Mouse (Mus musculus): ENCODE results near the gene Plin5. TPM values are rescaled to one million over a fixed set of nuclear protein-coding genes. Genes with fewer than 3 reads are reported as not detected.

The Plin5 gene
- total and polyA plus RNA-seq, 3 experiments, result not detected

- in situ Hi-C loops (cut with MboI; ENCODE audit: low pct_ligation_motif_present, low pct_unique_long_range_greater_than_20kb, low sequenced_read_pairs) (no loop called here), dilution Hi-C loops (cut with MboI; ENCODE audit: extremely low pct_ligation_motif_present, extremely low pct_unique_long_range_greater_than_20kb, low sequenced_read_pairs) (no loop called here)
- Histone ChIP-seq H3K4me3 (replicated peaks in 1 of 3; ENCODE audit: low read depth in 2 of 3, low read length in 2 of 3, poor library complexity in 1 of 3) (no peak overlapping the region), H3K4me1 (ENCODE audit: control insufficient read depth in 1 of 2, insufficient read depth in 2 of 2) (peaks cover 10 to 55% of the 10 kb centered on the region in 2 experiments), H3K9ac (ENCODE audit: insufficient read depth, low read depth) (no peak overlapping the region), H3K27ac (ENCODE audit: insufficient read depth, low read depth) (no peak overlapping the region), H3K79me2 (replicated peaks; ENCODE audit: control insufficient read depth, extremely low read depth, insufficient read depth, poor library complexity, severe bottlenecking) (no peaks in the 10 kb centered on the region), H3K4me2 (ENCODE audit: insufficient read depth, low read depth, poor library complexity, severe bottlenecking) (no peak overlapping the region), H3K27me3 (replicated peaks) (peaks cover 100% of the 10 kb centered on the region), H3K36me3 (replicated peaks in 1 of 2; ENCODE audit: control insufficient read depth in 1 of 2, insufficient read depth in 1 of 2, low read length in 1 of 2) (no peaks in the 10 kb centered on the region), H3K9me3 (replicated peaks; ENCODE audit: low read length) (no peaks in the 10 kb centered on the region)
- DNase-seq (ENCODE audit: extremely low read depth), result no peak
- no peak for TF ChIP-seq TCF12 (IDR thresholded peaks at IDR 0.05; ENCODE audit: low read depth, low read length)
- TF ChIP-seq JUN (IDR thresholded peaks at IDR 0.05; ENCODE audit: insufficient read depth, low read depth, low read length), result no peak
- TF ChIP-seq TBP (conservative IDR thresholded peaks at IDR 0.05; ENCODE audit: low read depth, low read length), result no peak
- TF ChIP-seq CHD1 (IDR thresholded peaks at IDR 0.05; ENCODE audit: low read depth, low read length), result no peak
- TF ChIP-seq BHLHE40 (IDR thresholded peaks at IDR 0.05; ENCODE audit: low read depth, low read length), result no peak
- TF ChIP-seq MAZ (IDR thresholded peaks at IDR 0.05; ENCODE audit: low read depth, low read length), result no peak
- TF ChIP-seq ETS1 (conservative IDR thresholded peaks at IDR 0.05; ENCODE audit: low read depth, low read length), result no peak
- no peak for TF ChIP-seq IRF4 (IDR thresholded peaks at IDR 0.05; ENCODE audit: low read depth, low read length)
- TF ChIP-seq PAX5 (IDR thresholded peaks at IDR 0.05; ENCODE audit: low read length), result no peak
- no peak for TF ChIP-seq ZKSCAN1 (IDR thresholded peaks at IDR 0.05; ENCODE audit: borderline replicate concordance, low read depth, low read length)
- no peak for TF ChIP-seq MAX (IDR thresholded peaks at IDR 0.05; ENCODE audit: low read length)
- no peak for TF ChIP-seq USF2 (conservative IDR thresholded peaks at IDR 0.05; ENCODE audit: low read depth, low read length)
- no peak for TF ChIP-seq SMC3 (IDR thresholded peaks at IDR 0.05; ENCODE audit: low read depth, low read length)
- TF ChIP-seq ZMIZ1 (IDR thresholded peaks at IDR 0.05; ENCODE audit: low read depth, low read length), result no peak
- no peak for TF ChIP-seq USF1 (IDR thresholded peaks at IDR 0.05; ENCODE audit: low read depth, low read length)
- no peak for TF ChIP-seq RAD21 (IDR thresholded peaks at IDR 0.05; ENCODE audit: low read depth, low read length)
- no peak for TF ChIP-seq SIN3A (IDR thresholded peaks at IDR 0.05; ENCODE audit: low read length)
- TF ChIP-seq MEF2A (IDR thresholded peaks at IDR 0.05; ENCODE audit: borderline replicate concordance, low read depth, low read length), result no peak
- no peak for TF ChIP-seq E2F4 (IDR thresholded peaks at IDR 0.05; ENCODE audit: insufficient replicate concordance, low read depth, low read length)
- TF ChIP-seq MYC (IDR thresholded peaks at IDR 0.05; ENCODE audit: low read depth, low read length), result no peak
Observed at GRCm38 (mm10) chr17:56141702-56142605, 24.6 kb upstream of the Plin5 start.

Data from CH12.LX (cell line).